Mouse (Mus musculus) Patski (cell line): ENCODE measurements around the gene Ehbp1. TPM values are rescaled to one million over a fixed set of nuclear protein-coding genes. Genes with fewer than 3 reads are reported as not detected.

ENCODE experiments used
- ATAC-seq: fragments of 100-300 bp; one replicate; pipeline ENCODE4 v1.8.0; 2021
- CTCF ChIA-PET: fragments of 350-600 bp; sonication (Branson Sonifier 250); formaldehyde crosslinking; loops from one replicate; lab custom pipeline; 2022; ENCODE audit warnings: inconsistent platforms; lab: Charles Lee
- POLR2A ChIA-PET: fragments of 350-600 bp; sonication (Branson Sonifier 250); formaldehyde crosslinking; loops from one replicate; lab custom pipeline; 2022; ENCODE audit warnings: antibody characterized with exemption, inconsistent platforms; lab: Charles Lee
- DNase-seq: peaks from one replicate; pipeline ENCODE4 v3.0.0-alpha.2; 2011; ENCODE audit warnings: low read depth, low spot score
- H3K27me3 ChIP-seq: fragments of 371-371 bp; one replicate; pipeline ENCODE4 v1.5.1; 2021
- CTCF ChIP-seq: fragments of 100-300 bp; IDR thresholded peaks from one replicate; pipeline ENCODE4 v1.5.1; 2021
- in situ Hi-C: fragments of 300-500 bp; cut with MboI; formaldehyde crosslinking; loops from 3 replicates; pipeline ENCODE4 v1.11.1; 2018; ENCODE audit warnings: low pct_unique_long_range_greater_than_20kb, mixed read lengths
- polyA plus RNA-seq: library from polyadenylated mRNA; unstranded; gene quantifications from one replicate; pipeline ENCODE4 v1.2.3, GENCODE M21; 2021

The Ehbp1 gene
- polyA plus RNA-seq, 1 experiment from 2014 or later = 13.5 TPM

GRCm38 (mm10) chr11:22063352-22063751, 278.7 kb downstream of the Ehbp1 start:
- in situ Hi-C loops = no loop called here
- POLR2A ChIA-PET = interaction anchor here (0.7 kb wide), 1 partner anchor 11 kb away, joined by 3 read pairs; no protein-coding TSS in a partner anchor
- DNase-seq = no peak

GRCm38 (mm10) chr11:22061660-22062059, 280.4 kb downstream of the Ehbp1 start:
- CTCF ChIA-PET = no interaction called here
- DNase-seq = no peak
- TF ChIP-seq CTCF = no peak
- no peaks in the 10 kb centered on the region for H3K27me3 ChIP-seq
- no peak for ATAC-seq
- in situ Hi-C loops = no loop called here
- POLR2A ChIA-PET = no interaction called here

More at GRCm38 (mm10) chr11:22063352-22063751, 278.7 kb downstream of the Ehbp1 start:
- no peaks in the 10 kb centered on the region for H3K27me3 ChIP-seq
- CTCF ChIA-PET = no interaction called here
- ATAC-seq = no peak
- TF ChIP-seq CTCF = no peak

GRCm38 (mm10) chr11:22057538-22057937, 284.6 kb downstream of the Ehbp1 start:
- in situ Hi-C loops = no loop called here
- TF ChIP-seq CTCF = no peak
- CTCF ChIA-PET = interaction anchor here (1.5 kb wide), 1 partner anchor 11 kb away, joined by 4 read pairs; no protein-coding TSS in a partner anchor
- DNase-seq (no peak), ATAC-seq (no peak)
- POLR2A ChIA-PET = interaction anchor here (1.2 kb wide), 1 partner anchor 18 kb away, joined by 3 read pairs; no protein-coding TSS in a partner anchor
- H3K27me3 ChIP-seq = no peaks in the 10 kb centered on the region

GRCm38 (mm10) chr11:22055908-22056307, 286.2 kb downstream of the Ehbp1 start:
- CTCF ChIA-PET = interaction anchor here (1.4 to 2.1 kb wide), 2 partner anchors 13 to 19 kb away, joined by 4 read pairs; no protein-coding TSS in a partner anchor
- H3K27me3 ChIP-seq = no peaks in the 10 kb centered on the region
- no peak for TF ChIP-seq CTCF
- ATAC-seq (no peak), DNase-seq (no peak)
- in situ Hi-C loops = no loop called here
- POLR2A ChIA-PET = no interaction called here

GRCm38 (mm10) chr11:22053034-22053668, 288.9 kb downstream of the Ehbp1 start:
- ATAC-seq (no peak), DNase-seq (no peak)
- TF ChIP-seq CTCF = no peak
- ChIA-PET CTCF (no interaction called here), POLR2A (interaction anchor here (0.5 kb wide), 1 partner anchor 10 kb away, joined by 3 read pairs; no protein-coding TSS in a partner anchor)
- in situ Hi-C loops = no loop called here
- H3K27me3 ChIP-seq = no peaks in the 10 kb centered on the region

- ChIA-PET POLR2A (no interaction called here), CTCF (no interaction called here)
- H3K27me3 ChIP-seq = no peaks in the 10 kb centered on the region
- no peak for DNase-seq
- no peak for ATAC-seq
- no peak for TF ChIP-seq CTCF
- in situ Hi-C loops = no loop called here
Measured at GRCm38 (mm10) chr11:22050864-22051263, 291.2 kb downstream of the Ehbp1 start.

- CTCF ChIA-PET = interaction anchor here (1.1 kb wide), 1 partner anchor 23 kb away, joined by 5 read pairs; no protein-coding TSS in a partner anchor
- no peak for DNase-seq
- ATAC-seq = no peak
- TF ChIP-seq CTCF = no peak
- in situ Hi-C loops = no loop called here
- H3K27me3 ChIP-seq = no peaks in the 10 kb centered on the region
- POLR2A ChIA-PET = no interaction called here
Measured at GRCm38 (mm10) chr11:22039854-22040426, 302.2 kb downstream of the Ehbp1 start.

- in situ Hi-C loops = no loop called here
- ATAC-seq = no peak
- POLR2A ChIA-PET = no interaction called here
- no peak for DNase-seq
- TF ChIP-seq CTCF = no peak
- CTCF ChIA-PET = interaction anchor here (1.0 to 1.7 kb wide), 3 partner anchors 11 to 16 kb away, joined by 3 read pairs; no protein-coding TSS in a partner anchor
- H3K27me3 ChIP-seq = no peaks in the 10 kb centered on the region
Measured at GRCm38 (mm10) chr11:22034564-22035105, 307.5 kb downstream of the Ehbp1 start.

GRCm38 (mm10) chr11:22033582-22033981, 308.5 kb downstream of the Ehbp1 start:
- DNase-seq (no peak), ATAC-seq (no peak)
- ChIA-PET POLR2A (no interaction called here), CTCF (interaction anchor here (1.0 to 1.1 kb wide), 2 partner anchors 10 to 13 kb away, joined by 3 read pairs; no protein-coding TSS in a partner anchor)
- in situ Hi-C loops = no loop called here
- no peaks in the 10 kb centered on the region for H3K27me3 ChIP-seq
- TF ChIP-seq CTCF = no peak

- DNase-seq (no peak), ATAC-seq (no peak)
- in situ Hi-C loops = no loop called here
- no peaks in the 10 kb centered on the region for H3K27me3 ChIP-seq
- POLR2A ChIA-PET = no interaction called here
- no peak for TF ChIP-seq CTCF
- CTCF ChIA-PET = interaction anchor here (1.2 kb wide), 2 partner anchors 14 to 22 kb away, joined by 3 read pairs; no protein-coding TSS in a partner anchor
Measured at GRCm38 (mm10) chr11:22020602-22021001, 321.5 kb downstream of the Ehbp1 start.
